Mouse (Mus musculus): ENCODE measurements around the gene Uhrf1. TPM values are rescaled to one million over a fixed set of nuclear protein-coding genes. Genes with fewer than 3 reads are reported as not detected.

Uhrf1 gene
- total and polyA plus RNA-seq, 3 experiments, result 161 to 220 (median 184) TPM

- Histone ChIP-seq H3K4me2 (ENCODE audit: insufficient read depth, low read depth, poor library complexity, severe bottlenecking) (no peak overlapping the region), H3K4me3 (replicated peaks in 1 of 3; ENCODE audit: low read depth in 2 of 3, low read length in 2 of 3, poor library complexity in 1 of 3) (no peak overlapping the region), H3K4me1 (ENCODE audit: control insufficient read depth in 1 of 2, insufficient read depth in 2 of 2) (peaks cover 20 to 87% of the 10 kb centered on the region in 2 experiments), H3K36me3 (replicated peaks in 1 of 2; ENCODE audit: control insufficient read depth in 1 of 2, insufficient read depth in 1 of 2, low read length in 1 of 2) (peaks cover 0 to 24% of the 10 kb centered on the region in 2 experiments), H3K9ac (ENCODE audit: insufficient read depth, low read depth) (no peak overlapping the region), H3K79me2 (replicated peaks; ENCODE audit: control insufficient read depth, extremely low read depth, insufficient read depth, poor library complexity, severe bottlenecking) (no peaks in the 10 kb centered on the region), H3K27ac (ENCODE audit: insufficient read depth, low read depth) (no peak overlapping the region), H3K9me3 (replicated peaks; ENCODE audit: low read length) (no peaks in the 10 kb centered on the region), H3K27me3 (replicated peaks) (no peaks in the 10 kb centered on the region)
- dilution Hi-C loops (cut with MboI; ENCODE audit: extremely low pct_ligation_motif_present, extremely low pct_unique_long_range_greater_than_20kb, low sequenced_read_pairs), result no loop called here
- DNase-seq (ENCODE audit: extremely low read depth), result no peak
- in situ Hi-C loops (cut with MboI; ENCODE audit: low pct_ligation_motif_present, low pct_unique_long_range_greater_than_20kb, low sequenced_read_pairs), result no loop called here
- TF ChIP-seq IRF4 (IDR thresholded peaks at IDR 0.05; ENCODE audit: low read depth, low read length), result no peak
- TF ChIP-seq ZKSCAN1 (IDR thresholded peaks at IDR 0.05; ENCODE audit: borderline replicate concordance, low read depth, low read length), result no peak
- no peak for TF ChIP-seq MAX (IDR thresholded peaks at IDR 0.05; ENCODE audit: low read length)
- no peak for TF ChIP-seq RAD21 (IDR thresholded peaks at IDR 0.05; ENCODE audit: low read depth, low read length)
- no peak for TF ChIP-seq TCF12 (IDR thresholded peaks at IDR 0.05; ENCODE audit: low read depth, low read length)
- TF ChIP-seq ETS1 (conservative IDR thresholded peaks at IDR 0.05; ENCODE audit: low read depth, low read length), result no peak
- TF ChIP-seq ELF1 (IDR thresholded peaks at IDR 0.05; ENCODE audit: low read depth, low read length), result no peak
- no peak for TF ChIP-seq HCFC1 (IDR thresholded peaks at IDR 0.05; ENCODE audit: low read depth, low read length)
These were observed 42.2 kb downstream of the Uhrf1 start for GRCm38 (mm10) chr17:56345364-56345763.

DNA sequence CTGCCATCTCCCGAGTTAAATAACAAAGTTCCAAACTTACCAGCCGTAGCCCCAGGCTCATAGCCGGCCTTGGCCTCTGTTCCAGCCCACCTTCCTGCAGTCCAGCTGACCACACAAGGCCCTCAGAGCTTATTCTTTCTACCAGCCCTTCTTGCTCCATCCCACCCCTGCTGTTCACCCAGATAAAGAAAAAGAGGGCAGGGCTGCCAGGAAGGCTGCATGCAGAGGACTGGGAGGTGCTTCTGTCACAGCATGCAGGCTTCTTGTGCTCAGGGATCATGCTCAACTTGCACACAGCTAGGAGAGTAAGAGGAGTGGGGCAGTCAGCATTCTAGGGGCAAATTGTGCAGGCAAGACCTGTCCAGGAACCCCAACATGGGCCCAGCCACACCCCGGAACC lies 45.0 kb downstream of the Uhrf1 start:
- TF ChIP-seq RAD21 (IDR thresholded peaks at IDR 0.05; ENCODE audit: low read depth, low read length) (no peak), CHD1 (IDR thresholded peaks at IDR 0.05; ENCODE audit: low read depth, low read length) (no peak), E2F4 (IDR thresholded peaks at IDR 0.05; ENCODE audit: insufficient replicate concordance, low read depth, low read length) (no peak), ETS1 (conservative IDR thresholded peaks at IDR 0.05; ENCODE audit: low read depth, low read length) (no peak), IRF4 (IDR thresholded peaks at IDR 0.05; ENCODE audit: low read depth, low read length) (no peak), ZNF384 (IDR thresholded peaks at IDR 0.05; ENCODE audit: low read depth, low read length) (no peak), USF1 (IDR thresholded peaks at IDR 0.05; ENCODE audit: low read depth, low read length) (no peak), MEF2A (IDR thresholded peaks at IDR 0.05; ENCODE audit: borderline replicate concordance, low read depth, low read length) (no peak), KAT2A (IDR thresholded peaks at IDR 0.05; ENCODE audit: insufficient replicate concordance, low read length) (no peak), ZMIZ1 (IDR thresholded peaks at IDR 0.05; ENCODE audit: low read depth, low read length) (no peak), RCOR1 (conservative IDR thresholded peaks at IDR 0.05; ENCODE audit: low read depth, low read length) (no peak), MYC (IDR thresholded peaks at IDR 0.05; ENCODE audit: low read depth, low read length) (no peak), GABPA (IDR thresholded peaks at IDR 0.05; ENCODE audit: insufficient replicate concordance, low read depth, low read length) (no peak), NELFE (IDR thresholded peaks at IDR 0.05; ENCODE audit: low read depth, low read length) (no peak), ZC3H11A (IDR thresholded peaks at IDR 0.05; ENCODE audit: low read depth, low read length) (no peak), MAZ (IDR thresholded peaks at IDR 0.05; ENCODE audit: low read depth, low read length) (no peak), SMC3 (IDR thresholded peaks at IDR 0.05; ENCODE audit: low read depth, low read length) (no peak), CTCF (conservative IDR thresholded peaks at IDR 0.05 in 1 of 2, IDR thresholded peaks at IDR 0.05 in 1 of 2; ENCODE audit: low read depth in 2 of 2, low read length in 2 of 2) (no peak)
- no peak for DNase-seq (ENCODE audit: extremely low read depth)
- peaks cover 3 to 43% of the 10 kb centered on the region in 2 experiments for H3K36me3 ChIP-seq (replicated peaks in 1 of 2; ENCODE audit: control insufficient read depth in 1 of 2, insufficient read depth in 1 of 2, low read length in 1 of 2)
- no peaks in the 10 kb centered on the region for H3K9me3 ChIP-seq (replicated peaks; ENCODE audit: low read length)
- H3K9ac ChIP-seq (ENCODE audit: insufficient read depth, low read depth), result no peak overlapping the region
- peaks cover 16 to 81% of the 10 kb centered on the region in 2 experiments for H3K4me1 ChIP-seq (ENCODE audit: control insufficient read depth in 1 of 2, insufficient read depth in 2 of 2)
- dilution Hi-C loops (cut with MboI; ENCODE audit: extremely low pct_ligation_motif_present, extremely low pct_unique_long_range_greater_than_20kb, low sequenced_read_pairs) (no loop called here), in situ Hi-C loops (cut with MboI; ENCODE audit: low pct_ligation_motif_present, low pct_unique_long_range_greater_than_20kb, low sequenced_read_pairs) (no loop called here)
- H3K4me2 ChIP-seq (ENCODE audit: insufficient read depth, low read depth, poor library complexity, severe bottlenecking), result no peak overlapping the region
- H3K27ac ChIP-seq (ENCODE audit: insufficient read depth, low read depth), result no peak overlapping the region
- no peaks in the 10 kb centered on the region for H3K27me3 ChIP-seq (replicated peaks)
- H3K79me2 ChIP-seq (replicated peaks; ENCODE audit: control insufficient read depth, extremely low read depth, insufficient read depth, poor library complexity, severe bottlenecking), result no peaks in the 10 kb centered on the region
- no peak overlapping the region for H3K4me3 ChIP-seq (replicated peaks in 1 of 3; ENCODE audit: low read depth in 2 of 3, low read length in 2 of 3, poor library complexity in 1 of 3)
